Mouse (Mus musculus) C2C12 (cell line): ENCODE results near the gene Olfr543. TPM values are rescaled to one million over a fixed set of nuclear protein-coding genes. Genes with fewer than 3 reads are reported as not detected.
"Not testable (repeated sequence)": the region's sequence is repeated elsewhere in the genome, so short reads cannot be mapped to it uniquely, and the experiment has no call there.

Experiments
- H3K27me3 ChIP-seq: one replicate; pipeline ENCODE4 v1.6.1; 2011; ENCODE audit not compliant: control insufficient read depth, insufficient read depth, insufficient read length
- H3K36me3 ChIP-seq: one replicate; pipeline ENCODE4 v1.6.1; 2011; ENCODE audit not compliant: control insufficient read depth, insufficient read depth
- H3K4me3 ChIP-seq: one replicate; pipeline ENCODE4 v1.5.1; 2011; ENCODE audit warnings: mild to moderate bottlenecking, control low read depth; ENCODE audit not compliant: poor library complexity, insufficient read depth, severe bottlenecking
- H3K79me2 ChIP-seq: one replicate; pipeline ENCODE4 v1.6.1; 2011; ENCODE audit not compliant: control insufficient read depth, insufficient read depth
- H3K79me3 ChIP-seq: one replicate; pipeline ENCODE4 v1.6.1; 2011; ENCODE audit warnings: low read depth, control low read depth
- H3ac ChIP-seq: one replicate; pipeline ENCODE3; 2011; ENCODE audit warnings: low read depth; ENCODE audit not compliant: control insufficient read depth, insufficient read length
- CEBPB ChIP-seq: IDR thresholded peaks from one replicate; pipeline ENCODE4 v1.6.1; 2011; ENCODE audit warnings: low read depth, mild to moderate bottlenecking, control low read depth, moderate library complexity
- CTCF ChIP-seq: IDR thresholded peaks from one replicate; pipeline ENCODE4 v1.5.1; 2011; ENCODE audit not compliant: control insufficient read depth, insufficient read depth, insufficient read length
- FOSL1 ChIP-seq: IDR thresholded peaks from one replicate; pipeline ENCODE4 v1.8.0; 2011; ENCODE audit warnings: mild to moderate bottlenecking, low read length; ENCODE audit not compliant: poor library complexity, insufficient read depth, severe bottlenecking
- MAX ChIP-seq: IDR thresholded peaks from one replicate; pipeline ENCODE4 v1.6.1; 2011; ENCODE audit warnings: mild to moderate bottlenecking, control low read depth
- MYOD1 ChIP-seq: IDR thresholded peaks from one replicate; pipeline ENCODE4 v1.6.1; 2011; ENCODE audit warnings: low read depth; ENCODE audit not compliant: control insufficient read depth, insufficient read length
- MYOG ChIP-seq: IDR thresholded peaks from one replicate; pipeline ENCODE4 v1.6.1; 2011; ENCODE audit not compliant: control insufficient read depth, insufficient read length; ENCODE audit errors: extremely low read depth
- USF1 ChIP-seq: IDR thresholded peaks from one replicate; pipeline ENCODE4 v1.6.1; 2011; ENCODE audit warnings: low read depth, mild to moderate bottlenecking, control low read depth, moderate library complexity
- polyA plus RNA-seq: library from polyadenylated mRNA; unstranded; fragments of >200 nt; fragmentation: generic; extraction: Trizol; gene quantifications from one replicate; pipeline ENCODE4 v1.2.1, GENCODE M21; 2012; ENCODE audit warnings: missing spikeins

The Olfr543 gene
- polyA plus RNA-seq, 1 experiment, result 0.04 TPM

DNA sequence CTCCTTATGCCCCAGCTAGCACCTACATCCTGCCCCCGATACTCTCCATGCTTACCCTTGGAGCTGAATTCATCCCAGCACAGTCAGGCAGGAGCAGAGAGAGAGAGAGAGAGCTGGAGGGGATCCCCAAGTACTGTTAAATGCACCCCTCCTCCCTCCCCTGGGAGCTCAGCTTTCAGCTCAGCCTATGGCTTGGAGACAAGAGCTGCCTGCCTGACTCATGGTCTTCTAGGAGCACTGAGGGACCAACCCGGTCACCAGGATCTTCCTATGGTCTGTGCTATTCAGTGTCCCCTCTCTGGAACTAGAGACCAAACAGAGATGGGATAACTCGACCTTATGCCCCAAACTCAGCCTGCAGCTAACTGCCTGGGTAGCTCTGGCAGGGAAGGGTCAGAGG lies 18.0 kb upstream of the Olfr543 start, which contains the start of gene Olfr545:
Gene Olfr545, minus strand, starts transcription at position 101 of the 400 bp plus-strand sequence.
- no peaks in the 10 kb centered on the region for H3K79me2 ChIP-seq
- no peak within 1 kb of the TSS for H3K4me3 ChIP-seq
- no peak within 1 kb of the TSS for H3ac ChIP-seq
- TF ChIP-seq MYOD1 (no peak), FOSL1 (no peak), USF1 (no peak), MAX (no peak), MYOG (no peak), CTCF (no peak), CEBPB (no peak)
- no peaks in the 10 kb centered on the region for H3K36me3 ChIP-seq
- no peaks in the 10 kb centered on the region for H3K27me3 ChIP-seq
- no peaks in the 10 kb centered on the region for H3K79me3 ChIP-seq

DNA sequence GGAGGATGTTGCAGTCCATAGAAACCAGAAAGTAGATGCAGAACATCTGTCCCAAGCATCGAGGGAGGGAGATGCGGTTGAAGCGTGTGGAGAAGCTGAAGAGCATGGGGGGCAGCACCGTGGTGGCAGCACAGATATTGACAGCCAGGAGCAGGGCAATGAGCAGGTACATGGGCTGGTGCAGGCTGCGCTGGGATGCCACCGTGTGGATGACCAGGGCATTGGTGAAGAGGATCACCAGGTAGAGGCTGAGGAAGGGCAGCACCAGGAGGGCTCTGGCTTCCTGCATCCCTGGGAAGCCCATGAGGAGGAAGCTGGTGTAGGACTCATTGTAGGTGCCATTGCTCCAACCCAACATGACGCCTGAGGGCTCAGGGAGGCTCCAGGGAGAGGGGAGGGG lies 12.9 kb upstream of the Olfr543 start:
- not testable (repeated sequence) for H3K79me3 ChIP-seq, H3K27me3 ChIP-seq, H3ac ChIP-seq, H3K4me3 ChIP-seq, H3K36me3 ChIP-seq, H3K79me2 ChIP-seq

- no peaks in the 10 kb centered on the region for H3K36me3 ChIP-seq
- no peaks in the 10 kb centered on the region for H3K79me3 ChIP-seq
- no peaks in the 10 kb centered on the region for H3K79me2 ChIP-seq
- H3K4me3 ChIP-seq, result no peak within 1 kb of the TSS
- no peak within 1 kb of the TSS for H3ac ChIP-seq
- TF ChIP-seq MAX (no peak), MYOG (no peak), FOSL1 (no peak), MYOD1 (no peak), USF1 (no peak), CEBPB (no peak), CTCF (no peak)
- H3K27me3 ChIP-seq, result no peaks in the 10 kb centered on the region
Observed at GRCm38 (mm10) chr7:102488161-102488560, 6.7 kb upstream of the Olfr543 start, which contains the start of gene Olfr544. Gene Olfr544, minus strand, starts transcription at chr7:102488313.

GRCm38 (mm10) chr7:102486105-102486504 lies 4.6 kb upstream of the Olfr543 start:
- Histone ChIP-seq H3K36me3 (no peaks in the 10 kb centered on the region), H3ac (no peak overlapping the region), H3K79me2 (no peaks in the 10 kb centered on the region), H3K4me3 (no peak overlapping the region), H3K27me3 (no peaks in the 10 kb centered on the region), H3K79me3 (no peaks in the 10 kb centered on the region)
- TF ChIP-seq CEBPB, result no peak
- no peak for TF ChIP-seq MYOG
- no peak for TF ChIP-seq MYOD1
- no peak for TF ChIP-seq FOSL1
- no peak for TF ChIP-seq CTCF
- no peak for TF ChIP-seq USF1
- TF ChIP-seq MAX, result no peak

DNA sequence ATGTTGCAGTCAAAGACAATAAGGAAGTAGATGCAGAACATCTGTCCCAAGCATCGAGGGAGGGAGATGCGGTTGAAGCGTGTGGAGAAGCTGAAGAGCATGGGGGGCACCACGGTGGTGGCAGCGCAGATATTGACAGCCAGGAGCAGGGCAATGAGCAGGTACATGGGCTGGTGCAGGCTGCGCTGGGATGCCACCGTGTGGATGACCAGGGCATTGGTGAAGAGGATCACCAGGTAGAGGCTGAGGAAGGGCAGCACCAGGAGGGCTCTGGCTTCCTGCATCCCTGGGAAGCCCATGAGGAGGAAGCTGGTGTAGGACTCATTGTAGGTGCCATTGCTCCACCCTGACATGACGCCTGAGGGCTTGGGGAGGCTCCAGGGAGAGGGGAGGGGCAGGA lies 3.3 kb upstream of the Olfr543 start:
- H3K27me3 ChIP-seq, H3K79me2 ChIP-seq: not testable (repeated sequence)

GRCm38 (mm10) chr7:102483665-102484064 lies 2.2 kb upstream of the Olfr543 start:
- no peaks in the 10 kb centered on the region for H3K79me3 ChIP-seq
- TF ChIP-seq CEBPB (no peak), MYOD1 (no peak), CTCF (no peak), MAX (no peak), FOSL1 (no peak), USF1 (no peak), MYOG (no peak)

More for the DNA sequence above, 3.3 kb upstream of the Olfr543 start:
- H3ac ChIP-seq, H3K79me3 ChIP-seq, H3K36me3 ChIP-seq, H3K4me3 ChIP-seq: not testable (repeated sequence)

More at GRCm38 (mm10) chr7:102483665-102484064, 2.2 kb upstream of the Olfr543 start:
- H3K4me3 ChIP-seq, result no peak overlapping the region
- H3K79me2 ChIP-seq, result no peaks in the 10 kb centered on the region
- H3K27me3 ChIP-seq, result no peaks in the 10 kb centered on the region
- no peak overlapping the region for H3ac ChIP-seq
- no peaks in the 10 kb centered on the region for H3K36me3 ChIP-seq
